Mouse (Mus musculus) CH12.LX (cell line): ENCODE measurements around the gene Mfsd2a. TPM values are rescaled to one million over a fixed set of nuclear protein-coding genes. Genes with fewer than 3 reads are reported as not detected.

Experiments used
- DNase-seq: peaks from one replicate; pipeline ENCODE4 v3.0.0-alpha.2; 2013; ENCODE audit errors: extremely low read depth
- H3K27ac ChIP-seq: 2 replicates; pipeline ENCODE4 v1.5.1; 2012; ENCODE audit warnings: low read depth, mild to moderate bottlenecking, control low read depth, moderate library complexity; ENCODE audit not compliant: insufficient read depth
- H3K27me3 ChIP-seq: replicated peaks from 2 replicates; pipeline ENCODE3; 2012; ENCODE audit warnings: inconsistent platforms
- H3K36me3 ChIP-seq, 2 experiments: replicated peaks in 1 of 2; 2 replicates each; pipeline versions ENCODE3 to v1.6.1; 2012; ENCODE audit warnings: inconsistent platforms in 1 of 2, low read length in 1 of 2, mild to moderate bottlenecking in 1 of 2, mixed read lengths in 1 of 2, moderate library complexity in 1 of 2; ENCODE audit not compliant: control insufficient read depth in 1 of 2, insufficient read depth in 1 of 2
- H3K4me1 ChIP-seq, 2 experiments: 2 replicates each; pipeline ENCODE4 v1.6.1; 2012; ENCODE audit warnings: inconsistent platforms in 1 of 2, moderate library complexity in 1 of 2; ENCODE audit not compliant: insufficient read depth in 2 of 2, control insufficient read depth in 1 of 2
- H3K4me2 ChIP-seq: 2 replicates; pipeline ENCODE4 v1.6.1; 2012; ENCODE audit warnings: low read depth, mild to moderate bottlenecking, control low read depth; ENCODE audit not compliant: poor library complexity, insufficient read depth, severe bottlenecking
- H3K4me3 ChIP-seq, 3 experiments: fragments of 150-350 bp in 1 of 3; sonication (generic) in 1 of 3; replicated peaks in 1 of 3; 2 replicates each; pipeline versions ENCODE3 to v1.5.1; 2011 to 2012; ENCODE audit warnings: low read depth in 2 of 3, low read length in 2 of 3, mild to moderate bottlenecking in 2 of 3, moderate library complexity in 2 of 3, control low read depth in 1 of 3, improper control_type of control experiment in 1 of 3, inconsistent platforms in 1 of 3, mixed read lengths in 1 of 3; ENCODE audit not compliant: poor library complexity in 1 of 3
- H3K79me2 ChIP-seq: replicated peaks from 2 replicates; pipeline ENCODE4 v1.6.1; 2012; ENCODE audit warnings: mild to moderate bottlenecking, moderate library complexity; ENCODE audit not compliant: control insufficient read depth, poor library complexity, insufficient read depth, severe bottlenecking; ENCODE audit errors: extremely low read depth
- H3K9ac ChIP-seq: 2 replicates; pipeline ENCODE4 v1.6.1; 2012; ENCODE audit warnings: low read depth, mild to moderate bottlenecking, control low read depth, moderate library complexity; ENCODE audit not compliant: insufficient read depth
- H3K9me3 ChIP-seq: replicated peaks from 2 replicates; pipeline ENCODE3; 2012; ENCODE audit warnings: low read length, inconsistent platforms, mixed read lengths
- CHD2 ChIP-seq: IDR thresholded peaks from 2 replicates; pipeline ENCODE4 v1.6.1; 2011; ENCODE audit warnings: low read length, improper control_type of control experiment
- GABPA ChIP-seq: IDR thresholded peaks from 2 replicates; pipeline ENCODE4 v1.6.1; 2012; ENCODE audit warnings: low read depth, low read length, improper control_type of control experiment, inconsistent platforms; ENCODE audit not compliant: insufficient replicate concordance
- MAFK ChIP-seq: IDR thresholded peaks from 2 replicates; pipeline ENCODE4 v1.6.1; 2011; ENCODE audit warnings: low read length, improper control_type of control experiment; ENCODE audit not compliant: insufficient replicate concordance
- MAX ChIP-seq: IDR thresholded peaks from 2 replicates; pipeline ENCODE4 v1.6.1; 2011; ENCODE audit warnings: low read length, improper control_type of control experiment
- MAZ ChIP-seq: IDR thresholded peaks from 2 replicates; pipeline ENCODE4 v1.6.1; 2012; ENCODE audit warnings: low read depth, mild to moderate bottlenecking, inconsistent platforms, low read length, improper control_type of control experiment, moderate library complexity
- MYC ChIP-seq: IDR thresholded peaks from 2 replicates; pipeline ENCODE4 v1.6.1; 2011; ENCODE audit warnings: low read depth, mild to moderate bottlenecking, improper control_type of control experiment, low read length
- NRF1 ChIP-seq: IDR thresholded peaks from 2 replicates; pipeline ENCODE4 v1.6.1; 2014; ENCODE audit warnings: low read depth, mild to moderate bottlenecking, inconsistent platforms, low read length, improper control_type of control experiment, moderate library complexity
- SIN3A ChIP-seq: IDR thresholded peaks from 2 replicates; pipeline ENCODE4 v1.6.1; 2012; ENCODE audit warnings: low read length, improper control_type of control experiment, inconsistent platforms
- SMC3 ChIP-seq: IDR thresholded peaks from 2 replicates; pipeline ENCODE4 v1.6.1; 2011; ENCODE audit warnings: low read depth, low read length, improper control_type of control experiment
- UBTF ChIP-seq: IDR thresholded peaks from 2 replicates; pipeline ENCODE4 v1.6.1; 2012; ENCODE audit warnings: low read depth, mild to moderate bottlenecking, inconsistent platforms, low read length, improper control_type of control experiment, moderate library complexity
- dilution Hi-C: fragments of 300-500 bp; cut with MboI; formaldehyde crosslinking; loops from 2 replicates; pipeline ENCODE4 v1.14.3; 2020; ENCODE audit warnings: low sequenced_read_pairs; ENCODE audit not compliant: extremely low pct_unique_long_range_greater_than_20kb, extremely low pct_ligation_motif_present
- in situ Hi-C: fragments of 300-500 bp; cut with MboI; formaldehyde crosslinking; loops from 3 replicates; pipeline ENCODE4 v1.14.3; 2019; ENCODE audit warnings: low sequenced_read_pairs, low pct_ligation_motif_present, low pct_unique_long_range_greater_than_20kb, mixed read lengths
- polyA plus RNA-seq: library from polyadenylated mRNA; unstranded; fragments of >175 nt; gene quantifications from 2 replicates; pipeline ENCODE4 v1.2.1, GENCODE M21; 2012; ENCODE audit warnings: low read depth; ENCODE audit not compliant: insufficient read length
- total RNA-seq, 2 experiments: library from RNA; depleted of rRNA; stranded (reverse); fragments of 300-350 nt in 1 of 2; fragments of >200 nt in 1 of 2; gene quantifications; 2 replicates each; pipeline ENCODE4 v1.2.3; 2012 to 2014

Gene Mfsd2a
- total and polyA plus RNA-seq, 3 experiments = 17.3 to 18.3 (median 17.4) TPM

DNA sequence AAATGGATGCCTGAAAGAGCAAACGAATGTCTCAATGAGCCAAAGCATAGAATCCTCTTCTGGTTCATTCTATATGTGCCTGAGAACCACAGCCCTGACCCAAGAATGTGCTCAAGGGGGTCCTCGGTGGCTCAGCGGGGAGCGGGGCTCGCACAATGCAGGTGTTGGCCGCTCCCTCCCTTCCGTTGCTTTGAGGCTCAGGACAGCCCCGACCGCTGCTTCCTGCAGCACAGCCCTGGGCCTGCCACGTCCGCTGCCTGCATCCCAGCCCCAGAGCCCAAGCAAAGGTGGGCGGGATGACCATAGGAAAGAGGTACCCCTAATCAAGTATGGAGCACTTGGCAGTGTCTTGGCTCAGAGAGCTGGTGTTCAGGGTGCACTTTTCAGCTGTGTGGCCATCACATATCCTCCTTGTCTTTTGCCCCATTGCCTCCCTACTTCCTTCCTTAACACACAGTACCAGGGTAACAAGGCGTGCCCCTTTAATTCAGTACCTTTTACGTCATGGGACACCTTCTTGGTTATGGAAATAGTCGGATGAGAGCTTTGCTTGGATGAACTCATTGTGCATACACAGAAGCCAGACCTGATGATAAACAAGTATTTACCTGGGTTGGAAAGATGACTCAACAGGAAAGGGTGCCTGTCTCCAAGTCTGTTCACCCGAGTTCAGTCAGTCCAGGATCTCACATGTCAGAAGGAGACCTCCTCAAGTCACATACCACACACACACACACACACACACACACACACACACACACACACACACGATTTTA, 22.7 kb upstream of the Mfsd2a start:
- Histone ChIP-seq H3K79me2 (no peaks in the 10 kb centered on the region), H3K9ac (no peak overlapping the region), H3K4me1 (peaks cover 0 to 4% of the 10 kb centered on the region in 2 experiments; a peak in 1 of 4 replicates), H3K27me3 (no peaks in the 10 kb centered on the region), H3K4me3 (no peak overlapping the region), H3K4me2 (no peak overlapping the region), H3K27ac (no peak overlapping the region), H3K36me3 (no peaks in the 10 kb centered on the region), H3K9me3 (no peaks in the 10 kb centered on the region)
- dilution Hi-C loops = no loop called here
- in situ Hi-C loops = loop anchor here (10.0 kb wide), 1 partner anchor 69 kb away; no protein-coding TSS in a partner anchor
- TF ChIP-seq CHD2 (no peak), MYC (no peak), MAZ (no peak), NRF1 (no peak), GABPA (no peak), UBTF (no peak)
- no peak for DNase-seq

DNA sequence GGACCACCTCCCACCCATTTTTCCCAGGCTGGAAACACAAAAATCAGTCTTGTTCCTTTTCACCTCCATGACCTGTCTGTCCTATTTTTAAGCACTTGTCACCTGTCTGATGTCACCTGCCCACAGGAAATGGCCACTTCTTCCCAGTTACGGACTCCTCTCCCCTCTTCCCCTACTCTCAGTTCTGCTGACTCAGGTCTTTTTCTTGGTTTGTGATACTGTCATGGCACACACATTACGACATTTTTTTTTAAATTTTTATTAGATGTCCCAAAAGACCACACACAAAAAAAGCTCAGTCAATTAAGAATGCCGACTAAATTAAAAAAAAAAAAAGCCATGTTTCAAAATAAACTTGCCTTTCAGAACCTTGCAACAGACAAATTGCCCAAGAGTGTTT, 21.5 kb upstream of the Mfsd2a start:
- DNase-seq = no peak
- no peak for TF ChIP-seq UBTF
- peak; percentile 88 for TF ChIP-seq MAFK
- TF ChIP-seq MAX = no peak
- no peak for TF ChIP-seq SIN3A
- no peaks in the 10 kb centered on the region for H3K79me2 ChIP-seq
- dilution Hi-C loops = no loop called here
- H3K4me3 ChIP-seq = no peak overlapping the region
- no peaks in the 10 kb centered on the region for H3K27me3 ChIP-seq
- no peak overlapping the region for H3K9ac ChIP-seq
- H3K4me2 ChIP-seq = no peak overlapping the region
- no peaks in the 10 kb centered on the region for H3K9me3 ChIP-seq
- no peaks in the 10 kb centered on the region for H3K36me3 ChIP-seq
- in situ Hi-C loops = loop anchor here (10.0 kb wide), 1 partner anchor 68 kb away; no protein-coding TSS in a partner anchor
- H3K4me1 ChIP-seq = peaks cover 0 to 4% of the 10 kb centered on the region in 2 experiments; a peak in 1 of 4 replicates
- no peak overlapping the region for H3K27ac ChIP-seq

GRCm38 (mm10) chr4:122981930-122982329, 20.9 kb upstream of the Mfsd2a start:
- Histone ChIP-seq H3K27ac (no peak overlapping the region), H3K27me3 (no peaks in the 10 kb centered on the region), H3K9ac (no peak overlapping the region), H3K79me2 (no peaks in the 10 kb centered on the region), H3K9me3 (no peaks in the 10 kb centered on the region), H3K4me2 (no peak overlapping the region), H3K36me3 (no peaks in the 10 kb centered on the region), H3K4me3 (no peak overlapping the region), H3K4me1 (peaks cover 0 to 4% of the 10 kb centered on the region in 2 experiments; a peak in 1 of 4 replicates)
- DNase-seq = no peak
- dilution Hi-C loops = no loop called here
- in situ Hi-C loops = loop anchor here (10.0 kb wide), 1 partner anchor 67 kb away; no protein-coding TSS in a partner anchor
- TF ChIP-seq SMC3 = no peak
